Mouse (Mus musculus) embryonic fibroblast, embryonic 13.5 days (primary cell): ENCODE measurements around the gene Fmod.

Experiments used
- CTCF ChIP-seq: IDR thresholded peaks from 2 replicates; pipeline ENCODE4 v1.5.1; 2011; ENCODE audit warnings: mild to moderate bottlenecking, control low read depth, low read length, moderate library complexity, borderline replicate concordance; ENCODE audit not compliant: insufficient read depth
- POLR2A ChIP-seq: IDR thresholded peaks from 2 replicates; pipeline ENCODE4 v1.6.1; 2011; ENCODE audit warnings: low read depth, mild to moderate bottlenecking, control low read depth, low read length, moderate library complexity

GRCm38 (mm10) chr1:134073658-134074057 lies 36.6 kb downstream of the Fmod start:
- TF ChIP-seq CTCF = no peak
- TF ChIP-seq POLR2A = peak; percentile 67
